Mouse (Mus musculus) urinary bladder, postnatal 36 days (tissue): ENCODE measurements around the gene Comt.

Experiments used
- DNase-seq, 2 experiments: peaks; one replicate each; pipeline ENCODE4 v3.0.0; 2022; ENCODE audit warnings: low spot score in 2 of 2, mixed read lengths in 1 of 2

Comt gene

DNA sequence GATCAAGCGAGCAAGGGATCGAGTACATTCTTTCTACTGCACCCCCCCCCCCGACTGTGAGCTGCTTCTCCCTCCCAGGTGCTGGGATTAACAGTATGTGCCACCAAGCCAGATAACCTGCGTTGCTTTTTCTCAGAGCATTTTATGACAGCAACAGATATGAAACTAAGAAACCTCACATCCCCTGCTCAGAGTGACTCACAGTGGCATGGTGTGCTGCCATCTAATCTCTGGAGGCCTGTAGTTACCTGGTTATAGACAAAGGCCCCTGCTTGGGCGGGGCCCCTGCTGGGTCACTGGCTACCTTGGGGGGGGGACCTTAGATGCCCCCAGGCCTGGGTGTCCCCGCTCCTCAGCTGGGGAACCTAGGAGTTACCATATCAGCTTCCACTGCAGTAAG, 68.7 kb downstream of the Comt start:
- DNase-seq: no peak

GRCm38 (mm10) chr16:18356961-18357360, 69.7 kb downstream of the Comt start:
- peak in 1 of 2 experiments; percentile 40 for DNase-seq
